Mouse (Mus musculus) A20 (cell line): ENCODE results near the gene Nutm1.
A peak's percentile ranks its signal among the peaks of the same experiment; 100 is the strongest.

Experiments
- DNase-seq: peaks from one replicate; pipeline ENCODE4 v3.0.0-alpha.2; 2011; ENCODE audit warnings: low read depth, low spot score

Nutm1 gene

DNA sequence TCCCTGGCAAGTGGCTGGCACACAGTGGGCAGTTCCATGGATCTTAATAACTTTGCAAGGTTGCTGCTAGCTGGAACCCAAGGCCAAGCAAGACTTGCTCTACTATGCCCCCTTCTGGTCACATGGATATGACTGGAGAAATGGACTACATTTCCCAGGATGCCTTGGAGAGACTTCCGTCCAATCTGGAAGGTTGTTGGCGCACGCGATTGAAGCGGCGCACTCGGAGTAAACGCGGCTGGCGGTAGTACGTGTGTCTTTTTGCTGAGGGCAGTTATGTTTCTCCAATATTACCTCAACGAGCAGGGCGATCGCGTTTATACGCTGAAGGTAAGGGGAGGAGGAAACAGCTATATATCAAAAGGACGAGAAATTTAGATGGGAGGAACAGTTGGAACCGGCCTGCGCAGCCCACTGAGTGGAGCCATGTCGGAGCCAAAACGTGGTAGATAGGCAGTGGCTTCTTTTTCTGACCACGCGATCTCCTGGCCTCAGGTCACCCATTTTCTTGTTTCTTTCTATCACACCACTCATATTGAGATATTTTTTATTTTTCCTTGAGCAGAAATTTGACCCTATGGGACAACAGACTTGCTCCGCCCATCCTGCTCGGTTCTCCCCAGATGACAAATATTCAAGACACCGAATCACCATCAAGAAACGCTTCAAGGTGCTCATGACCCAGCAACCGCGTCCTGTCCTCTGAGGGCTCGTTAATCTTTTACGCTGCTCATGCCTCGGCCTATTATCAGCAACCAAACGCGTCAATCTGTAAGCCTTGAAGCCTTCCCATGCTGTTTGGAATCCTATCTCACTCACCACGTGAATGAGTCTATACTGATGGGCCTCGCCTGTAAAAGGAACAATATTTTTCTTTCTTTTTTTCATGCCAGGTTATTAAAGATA lies 2.9 kb upstream of the Nutm1 start, which contains the start of gene Nop10:
Gene Nop10, plus strand, starts transcription at position 179 of the 906 bp plus-strand sequence.
- DNase-seq: peak; percentile 94

GRCm38 (mm10) chr2:112254675-112255515 lies 4.2 kb downstream of the Nutm1 start:
- no peak for DNase-seq

- no peak for DNase-seq
Measured at GRCm38 (mm10) chr2:112249780-112250453, 9.2 kb downstream of the Nutm1 start.

DNA sequence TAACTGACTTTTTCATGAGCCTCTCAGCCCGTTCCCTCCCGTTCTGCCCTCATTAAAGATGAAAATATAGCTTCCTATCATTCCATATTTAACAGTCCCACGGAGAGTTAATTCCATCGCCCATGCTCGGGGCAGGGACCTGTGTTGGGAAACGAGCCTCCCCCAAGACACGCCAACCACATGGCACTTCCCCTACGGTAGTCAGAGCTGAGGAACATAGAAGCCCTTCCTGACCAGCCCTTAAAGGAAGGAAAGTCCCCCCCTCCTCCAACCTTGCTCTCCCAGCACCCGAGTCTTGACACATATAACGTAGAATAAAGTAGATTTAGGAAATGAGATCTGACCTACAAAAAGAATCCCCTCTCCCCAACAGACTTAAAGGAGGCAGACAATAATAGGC lies 11.8 kb downstream of the Nutm1 start:
- no peak for DNase-seq

DNA sequence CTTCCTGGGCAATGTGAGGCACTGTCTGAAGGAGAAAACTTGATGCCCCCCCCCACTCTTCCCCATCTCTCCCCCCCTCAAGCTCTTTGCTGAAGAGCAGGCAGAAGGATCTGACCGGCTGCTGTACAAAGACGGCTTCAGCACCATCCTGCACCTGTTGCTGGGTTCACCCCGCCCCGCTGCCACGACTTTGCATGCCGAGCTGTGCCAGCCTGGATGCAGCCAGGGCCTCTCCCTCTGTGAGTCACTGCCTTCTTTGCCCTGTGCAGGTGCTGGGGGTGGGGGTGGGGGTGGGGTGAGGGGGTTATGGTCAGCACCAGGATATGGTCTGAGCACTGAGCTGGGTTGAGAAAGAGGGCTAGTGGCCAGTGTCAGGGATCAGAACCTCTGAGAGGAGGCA lies 12.9 kb downstream of the Nutm1 start:
- peak; percentile 65 for DNase-seq

GRCm38 (mm10) chr2:112245307-112245706 lies 13.8 kb downstream of the Nutm1 start:
- DNase-seq: no peak

GRCm38 (mm10) chr2:112241787-112242186 lies 17.3 kb downstream of the Nutm1 start:
- no peak for DNase-seq

- peak; percentile 80 for DNase-seq
Measured at GRCm38 (mm10) chr2:112239935-112240721, 19.0 kb downstream of the Nutm1 start.

DNA sequence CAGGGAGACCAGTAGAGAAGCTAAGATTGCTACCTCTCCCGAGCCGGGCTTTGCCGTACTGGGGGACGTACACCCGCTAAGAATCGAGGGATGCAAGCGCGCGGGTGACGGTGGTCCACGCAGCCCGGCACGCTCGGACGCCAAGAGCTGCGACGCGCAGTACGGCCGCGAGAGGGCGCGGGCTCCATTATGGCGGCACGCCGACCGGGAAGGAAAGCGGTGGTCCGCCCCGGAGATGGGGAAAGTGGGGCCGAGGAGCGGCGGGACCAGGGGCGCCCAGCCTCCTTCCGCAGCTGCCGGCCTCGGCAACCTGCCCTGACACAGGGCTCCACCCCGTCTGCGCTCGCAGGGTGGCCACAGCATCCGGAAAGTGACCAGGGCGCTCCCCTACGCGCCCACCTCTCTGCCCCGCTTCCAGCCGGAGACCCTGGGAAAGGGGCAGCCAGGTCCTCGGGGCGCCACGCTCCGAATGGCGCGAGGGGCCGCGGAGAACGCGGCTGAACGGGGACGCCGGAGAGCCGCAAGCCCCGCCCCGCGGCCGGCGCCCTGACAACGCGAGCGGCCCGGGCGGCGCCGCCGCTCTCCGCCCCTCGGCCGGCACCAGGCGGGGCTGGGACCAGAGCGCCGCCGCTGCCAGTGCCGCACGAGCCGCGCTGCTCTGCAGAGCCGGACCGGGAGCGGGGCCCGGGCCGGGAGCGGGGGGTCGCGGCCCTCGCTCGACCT lies 19.7 kb downstream of the Nutm1 start, which contains the start of gene Lpcat4:
Gene Lpcat4, plus strand, starts transcription at position 257 of the 723 bp plus-strand sequence.
- DNase-seq: peak; percentile 91

DNA sequence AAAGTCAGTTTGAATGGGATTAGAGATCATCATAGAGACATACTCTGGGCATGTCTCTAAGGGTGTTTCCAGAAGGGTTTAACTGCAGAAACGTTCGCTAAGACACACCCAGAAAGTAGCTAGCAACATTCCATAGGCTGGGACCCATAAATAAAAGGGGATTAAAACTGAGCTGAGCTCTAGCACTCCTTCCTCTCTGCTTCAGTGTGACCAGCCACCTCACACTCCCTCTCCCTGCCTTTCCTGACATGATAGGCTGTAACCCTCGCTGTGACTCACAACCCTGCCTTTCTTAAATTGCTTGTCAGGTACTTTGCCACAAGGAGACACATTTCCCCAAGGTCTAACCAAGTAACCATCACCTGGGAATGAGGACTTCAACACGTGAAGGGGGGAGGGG lies 21.1 kb downstream of the Nutm1 start:
- DNase-seq: peak; percentile 9

- no peak for DNase-seq
Measured at GRCm38 (mm10) chr2:112236620-112237019, 22.5 kb downstream of the Nutm1 start.

DNA sequence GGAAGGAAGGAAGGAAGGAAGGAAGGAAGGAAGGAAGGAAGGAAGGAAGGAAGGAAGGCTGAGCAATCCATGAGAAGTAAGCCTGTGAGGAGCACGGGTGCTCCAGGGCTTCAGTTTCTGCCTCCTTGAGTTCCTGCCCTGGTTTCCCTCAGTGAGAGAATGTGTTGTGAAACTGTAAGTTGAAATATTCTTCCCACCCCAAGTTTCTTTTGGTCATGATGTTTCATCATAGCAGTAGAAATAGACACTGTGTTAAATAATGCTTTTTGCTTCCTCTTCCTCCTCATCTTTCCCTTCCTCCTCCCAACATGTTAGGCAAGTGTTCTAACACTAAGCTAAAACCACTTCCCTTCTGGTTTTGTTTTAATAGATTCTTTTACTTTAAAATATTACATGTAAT lies 26.5 kb downstream of the Nutm1 start:
- no peak for DNase-seq

DNA sequence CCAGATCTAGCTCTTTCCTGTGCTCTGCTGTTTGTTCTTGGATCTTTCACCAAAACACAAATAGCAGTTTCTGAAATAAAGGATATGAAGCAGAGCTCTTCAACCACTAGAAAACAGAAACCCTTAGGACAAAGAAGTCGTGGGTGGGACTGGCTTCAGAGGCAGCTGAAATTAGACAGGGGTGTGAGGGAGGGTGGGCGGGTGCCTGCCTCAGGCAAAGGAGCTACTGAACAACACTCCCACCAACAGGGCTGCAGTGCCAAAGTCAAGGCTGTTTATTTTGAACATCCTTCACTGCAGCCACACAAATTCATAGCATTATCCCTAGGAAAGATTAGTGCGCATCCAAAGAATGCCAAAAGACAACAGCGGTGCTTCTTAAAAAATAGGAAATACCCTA lies 34.7 kb downstream of the Nutm1 start:
- no peak for DNase-seq

DNA sequence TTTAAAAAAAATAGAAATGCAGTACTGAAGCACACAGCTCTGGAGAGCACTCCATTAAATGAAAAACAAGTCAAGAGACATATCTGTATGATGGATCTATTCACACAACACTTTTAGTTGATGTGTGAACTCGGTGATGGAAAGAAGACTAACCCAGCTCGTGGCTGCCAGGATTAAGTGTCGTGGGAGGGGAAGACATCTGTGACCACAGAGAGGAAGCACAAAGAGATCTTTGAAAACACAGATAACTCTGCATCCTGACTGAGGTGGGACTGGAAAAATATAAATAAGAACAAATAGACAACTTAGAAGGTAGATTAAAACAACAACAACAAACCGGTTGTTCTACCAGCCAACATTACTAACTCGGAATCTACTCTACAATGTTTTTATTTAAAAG lies 36.5 kb downstream of the Nutm1 start:
- DNase-seq: no peak

DNA sequence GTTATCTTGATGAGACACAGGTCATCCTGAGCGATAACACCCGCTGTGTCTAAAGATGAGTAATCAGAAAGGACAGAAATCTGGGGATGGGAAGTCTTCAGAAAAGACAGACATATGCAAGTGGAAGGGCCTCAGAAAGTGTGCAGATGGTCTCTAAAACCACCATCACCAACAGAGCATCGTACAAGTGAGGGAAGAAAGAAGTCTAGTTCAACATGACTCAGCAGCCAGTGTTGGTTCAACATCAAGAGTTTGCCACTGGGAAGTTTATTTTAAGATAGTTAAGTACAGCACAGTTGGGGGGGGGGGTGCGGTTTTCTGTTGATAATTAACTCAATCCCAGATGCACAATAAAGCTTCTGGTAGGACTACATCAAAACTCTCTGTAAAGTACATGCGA lies 38.2 kb downstream of the Nutm1 start:
- DNase-seq: no peak

DNA sequence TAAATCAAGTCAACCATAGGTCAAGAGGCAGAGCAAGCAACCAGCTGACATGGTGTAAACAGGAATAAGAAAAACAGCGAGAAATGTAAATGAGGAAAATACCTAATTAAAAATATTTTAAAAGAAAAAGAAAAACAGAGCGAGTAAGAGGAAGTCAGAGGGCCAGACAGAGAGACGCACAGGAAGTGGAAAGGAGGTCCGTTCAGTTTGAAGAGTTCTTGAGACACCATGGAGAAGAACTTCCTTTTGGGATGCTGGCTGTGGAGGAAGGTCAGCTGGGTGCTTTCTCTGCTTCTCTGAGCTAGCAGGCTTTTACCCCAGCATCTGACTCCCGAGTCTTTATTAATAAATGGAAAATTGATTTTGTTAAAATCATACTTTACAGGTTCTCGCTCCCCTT lies 41.5 kb downstream of the Nutm1 start:
- DNase-seq: no peak

DNA sequence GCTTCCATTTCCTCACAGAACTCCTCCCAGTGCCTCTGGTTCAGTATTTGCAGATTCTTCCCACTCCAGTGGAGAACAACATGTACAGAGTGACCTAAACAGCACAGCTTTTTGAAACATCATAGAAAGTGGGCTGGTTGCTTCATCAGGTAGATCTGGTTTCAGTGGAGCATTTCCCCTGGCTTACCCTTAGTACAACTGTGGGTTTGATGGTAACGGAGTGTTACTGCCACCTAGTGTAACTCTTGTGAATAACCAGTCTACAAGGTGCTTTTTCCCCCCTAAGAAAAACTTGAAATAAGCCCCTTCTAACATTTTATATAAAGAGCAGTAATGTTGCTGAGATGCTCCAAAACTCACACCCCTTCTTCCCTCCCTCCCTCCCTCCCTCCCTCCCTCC lies 43.1 kb downstream of the Nutm1 start:
- peak; percentile 61 for DNase-seq

DNA sequence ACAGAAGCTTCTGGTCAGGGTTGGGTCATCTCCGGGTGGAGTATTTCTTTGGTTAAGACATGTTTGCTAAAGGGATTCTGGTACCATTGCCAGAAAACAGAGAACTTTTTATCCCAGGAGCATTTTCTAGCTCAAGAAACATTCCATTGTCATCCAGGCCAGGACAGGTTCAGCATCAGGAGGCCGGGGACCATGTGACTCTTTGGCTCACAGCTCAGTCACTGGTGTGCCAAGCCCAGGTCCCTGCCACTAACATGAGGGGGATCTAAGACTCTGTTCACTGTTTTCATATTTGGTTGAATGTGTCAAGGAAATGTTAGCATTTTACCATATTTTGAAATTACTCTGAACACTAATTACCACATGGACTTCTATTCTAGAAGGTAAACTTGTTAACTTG lies 48.4 kb downstream of the Nutm1 start:
- no peak for DNase-seq

- DNase-seq: no peak
Measured at GRCm38 (mm10) chr2:112210142-112210541, 48.9 kb downstream of the Nutm1 start.

- no peak for DNase-seq
Measured at GRCm38 (mm10) chr2:112203056-112203455, 56.0 kb downstream of the Nutm1 start.
